Mouse (Mus musculus) frontal cortex, postnatal 25 days (tissue): ENCODE measurements around the gene Gfy.

Experiments
- DNase-seq, 2 experiments: peaks; one replicate each; pipeline ENCODE4 v3.0.0; 2022; ENCODE audit warnings: low spot score in 2 of 2

The Gfy gene

DNA sequence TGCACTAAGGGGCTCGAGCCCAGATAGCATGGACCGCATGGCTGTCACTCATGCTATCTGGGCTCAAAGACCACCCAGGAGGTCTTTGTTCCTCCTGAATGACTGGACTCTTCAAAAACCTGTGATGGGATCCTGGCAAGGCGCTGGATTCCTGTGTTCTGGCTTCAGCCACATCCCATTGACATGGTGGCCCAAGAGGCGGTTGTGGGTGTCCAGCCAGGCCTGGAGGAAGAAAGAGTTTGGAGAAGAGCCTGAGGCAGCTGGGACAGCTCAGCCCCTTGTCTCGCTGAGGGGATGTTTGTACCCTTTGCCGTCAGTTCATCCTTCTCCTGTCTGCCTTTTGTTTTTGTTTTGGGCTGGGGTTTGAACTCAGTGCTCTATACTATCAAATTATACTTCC is 29.8 kb downstream of the Gfy start:
- DNase-seq: no peak

DNA sequence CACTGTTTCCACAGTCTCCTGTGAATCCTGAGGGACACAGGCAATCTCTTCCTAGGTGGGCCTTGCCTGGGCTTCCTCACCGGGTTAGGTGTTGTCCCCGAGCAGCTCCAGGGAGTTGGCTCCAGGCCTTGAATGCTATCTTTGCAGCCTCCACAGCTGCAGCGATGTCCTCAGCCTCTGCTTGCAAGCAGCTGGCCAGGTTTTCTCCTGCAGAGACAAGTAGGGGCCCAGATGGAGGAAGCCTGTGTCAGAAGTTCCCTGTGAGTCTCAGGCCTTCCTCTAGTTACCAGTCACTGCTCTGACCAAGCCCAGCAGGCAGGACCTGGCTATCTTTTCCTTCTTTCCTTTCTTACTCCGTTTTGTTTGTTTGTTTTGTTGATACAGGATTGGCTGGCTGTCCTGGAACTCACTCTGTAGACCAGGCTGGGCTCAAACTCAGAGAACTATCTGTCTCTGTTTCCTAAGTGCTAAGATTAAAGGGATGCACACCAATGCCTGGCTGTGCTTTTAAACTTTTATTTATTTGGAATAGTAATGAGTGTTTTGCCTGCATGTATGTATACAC is 30.8 kb downstream of the Gfy start:
- no peak for DNase-seq

DNA sequence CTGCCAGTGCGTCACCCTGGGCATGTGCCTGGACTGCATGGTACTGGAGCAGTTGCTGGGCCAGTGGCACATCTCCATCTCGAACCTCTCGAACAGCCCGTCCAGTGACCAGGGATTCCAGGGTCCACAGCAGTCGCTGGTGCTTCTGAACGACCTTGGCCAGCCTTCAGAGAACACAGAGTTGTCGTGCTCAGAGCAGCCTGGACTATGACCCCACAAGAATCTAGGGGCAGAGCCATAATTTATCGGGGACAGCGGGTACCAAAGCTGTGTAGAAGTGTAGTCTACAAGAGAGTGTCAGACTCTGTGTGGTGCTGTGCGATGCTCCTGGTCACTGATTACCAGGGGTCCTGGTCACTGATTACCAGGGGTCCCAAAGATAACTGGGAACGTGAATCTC is 31.5 kb downstream of the Gfy start:
- no peak for DNase-seq

DNA sequence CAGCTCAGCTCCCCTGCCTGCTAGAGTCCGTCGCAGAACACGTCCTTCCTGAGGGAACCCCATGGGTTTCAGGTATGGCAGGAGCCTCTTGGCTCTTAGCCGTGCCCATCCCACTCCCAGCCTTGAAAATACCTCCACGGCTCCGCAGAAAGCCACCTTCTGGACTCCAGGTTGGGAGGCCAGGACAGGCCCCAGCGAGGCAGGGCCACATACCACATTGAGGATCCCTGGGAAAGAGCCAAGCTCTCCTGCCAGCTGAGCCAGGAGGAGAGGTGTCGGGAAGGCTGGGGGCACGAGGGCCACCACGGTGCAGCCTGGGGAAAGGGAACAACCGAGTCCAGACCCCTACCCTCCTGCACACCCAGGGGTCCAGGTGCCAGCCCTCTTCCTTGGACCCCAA is 32.1 kb downstream of the Gfy start:
- no peak for DNase-seq

DNA sequence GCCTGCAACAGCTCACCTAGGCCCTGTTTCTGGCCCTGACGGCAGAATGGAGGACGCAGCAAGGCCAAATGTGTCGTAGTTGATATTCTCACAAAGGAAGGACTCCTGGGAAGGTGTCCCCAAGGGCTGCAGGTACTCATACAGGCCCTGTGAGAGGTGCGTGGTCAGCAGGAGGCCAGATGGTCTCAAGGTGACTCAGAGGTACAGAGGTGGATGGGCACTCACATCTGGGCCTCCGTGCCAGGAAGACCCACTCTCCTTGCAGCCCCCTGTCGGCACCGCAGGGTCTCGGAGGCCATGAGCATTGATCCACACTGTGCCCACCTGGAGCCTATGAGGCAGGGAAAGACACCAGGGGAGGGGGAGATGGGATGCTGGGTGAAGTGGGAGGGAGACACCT is 33.9 kb downstream of the Gfy start:
- no peak for DNase-seq

DNA sequence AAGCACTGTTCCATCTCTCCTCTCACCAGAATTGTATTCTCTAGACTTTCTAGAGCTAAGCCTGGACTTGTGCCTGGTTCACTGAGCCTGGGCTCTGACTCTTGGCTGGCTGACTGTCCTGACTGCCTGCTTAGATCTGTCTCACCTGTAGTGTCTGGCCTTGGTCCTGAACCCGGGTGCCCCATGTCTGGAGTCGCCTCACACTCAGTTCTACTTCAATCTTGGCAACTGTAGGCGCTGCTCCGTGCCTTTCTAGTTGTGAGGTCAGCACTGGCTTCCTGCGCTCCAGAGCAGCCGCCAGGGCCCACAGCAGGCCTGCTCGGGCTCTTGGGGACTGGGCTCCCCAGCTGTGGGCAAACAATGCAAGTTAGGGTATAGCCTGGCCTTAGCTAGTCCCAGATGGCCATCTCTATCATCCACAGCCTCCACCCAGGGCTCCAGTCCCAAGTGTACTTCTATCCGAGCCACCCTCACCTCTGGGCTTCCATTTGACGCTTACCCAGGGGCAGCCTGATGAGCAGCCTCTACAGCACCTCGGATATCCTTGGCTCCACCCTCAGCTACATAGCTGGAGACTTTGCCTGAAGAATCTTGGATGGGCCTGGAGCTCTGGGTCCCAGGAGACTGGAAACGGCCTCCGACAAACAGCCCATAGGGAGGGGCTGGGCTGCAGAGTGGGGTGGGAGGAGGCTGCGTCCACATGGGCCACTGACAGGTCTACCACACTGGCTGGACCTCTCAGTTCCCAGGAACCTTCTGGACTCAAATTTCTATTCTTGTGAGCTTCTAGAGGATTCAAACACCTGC is 34.8 kb downstream of the Gfy start:
- DNase-seq: no peak

DNA sequence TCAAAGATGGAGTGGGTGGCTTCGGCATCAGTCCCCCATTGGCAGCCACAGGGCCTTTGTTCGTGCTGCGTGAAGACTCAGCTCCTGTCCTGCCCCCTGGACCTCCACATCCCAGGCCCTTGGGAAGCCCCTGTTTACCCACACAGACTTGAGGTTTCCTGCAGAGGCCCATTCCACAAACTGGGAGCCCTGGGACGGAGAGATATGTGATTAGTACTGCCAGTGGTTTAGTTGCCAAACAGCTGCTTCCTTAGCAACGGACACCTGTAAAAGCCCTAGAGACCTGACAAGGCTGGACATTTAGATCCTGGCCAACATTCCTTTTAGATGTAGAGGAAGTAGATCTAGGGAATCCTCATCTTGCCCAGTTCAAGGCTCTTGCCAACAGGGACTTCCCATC is 37.5 kb downstream of the Gfy start:
- DNase-seq: no peak

DNA sequence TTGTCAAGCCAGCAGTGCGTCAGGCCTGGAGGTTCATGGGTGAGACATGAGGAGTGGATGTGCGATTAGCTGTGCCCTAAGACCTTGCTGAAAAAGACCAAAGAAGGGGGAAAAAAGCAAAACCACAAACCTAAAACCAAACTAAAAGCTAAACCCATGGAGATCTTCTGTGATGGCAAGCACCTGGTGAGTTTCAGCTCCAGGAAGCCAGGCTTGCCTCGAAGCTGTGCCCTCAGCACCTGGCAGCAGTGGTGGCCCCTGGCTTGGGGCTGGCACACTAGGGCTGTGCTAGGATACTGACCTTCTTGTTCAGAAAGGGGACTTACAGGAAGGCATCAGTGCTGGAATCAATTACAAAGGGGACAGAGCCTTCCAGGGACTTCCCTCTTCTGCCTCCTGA is 38.0 kb downstream of the Gfy start:
- DNase-seq: no peak

DNA sequence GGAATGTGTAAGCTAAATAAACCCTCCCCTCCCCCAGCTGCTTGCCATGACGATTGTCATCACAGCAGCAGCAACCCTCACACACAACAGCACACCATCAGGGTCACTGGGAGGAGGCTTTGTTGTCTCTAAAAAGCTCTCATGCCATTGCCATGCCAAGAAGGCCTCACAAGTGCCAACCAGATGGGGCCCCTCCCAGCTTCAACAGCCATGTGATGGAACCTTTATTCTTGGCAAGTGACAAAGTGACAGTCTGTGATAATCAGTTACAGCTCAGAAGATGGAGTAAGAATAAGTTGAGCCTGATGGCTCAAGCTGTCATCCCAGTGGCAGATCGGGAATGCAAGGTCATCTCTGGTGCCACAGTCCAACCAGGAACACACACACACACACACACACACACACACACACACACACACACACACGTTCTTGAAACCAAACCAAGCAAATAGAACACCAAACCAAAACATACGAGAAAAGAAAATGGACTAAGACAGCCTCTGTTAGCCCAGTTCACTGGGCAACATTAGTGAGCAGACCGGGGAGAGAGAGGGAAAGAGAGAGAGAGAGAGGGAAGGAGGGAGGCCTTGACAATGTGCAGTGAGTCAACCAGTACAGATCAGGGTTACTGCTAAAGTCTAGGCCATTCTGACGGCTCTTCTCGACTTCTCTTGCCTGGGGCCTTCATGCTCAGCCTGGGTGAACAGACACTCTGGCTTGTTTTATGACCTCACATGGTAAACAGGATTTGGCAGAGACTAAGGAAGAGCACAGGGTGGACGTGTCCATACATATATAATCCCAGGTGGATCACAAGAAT is 39.3 kb downstream of the Gfy start:
- no peak for DNase-seq

DNA sequence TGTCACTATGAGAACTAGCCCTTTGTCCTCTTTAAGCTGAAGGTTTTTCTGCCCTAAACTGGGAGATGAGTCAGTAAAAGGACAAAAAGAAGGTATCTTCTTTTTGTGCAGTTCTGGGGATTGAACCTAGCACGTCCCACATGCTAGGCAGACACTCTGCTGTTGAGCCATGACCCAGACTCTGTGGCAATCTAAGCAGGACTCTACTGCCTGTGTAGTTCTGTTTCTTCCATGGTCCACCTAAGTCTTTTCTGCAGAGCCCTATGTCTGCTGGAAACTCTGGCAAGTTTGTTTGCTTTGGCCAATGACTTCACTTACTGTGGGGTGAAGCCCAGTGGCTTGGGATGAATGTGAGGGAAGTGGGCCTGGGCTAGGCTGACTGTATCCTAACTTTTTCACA is 41.0 kb downstream of the Gfy start:
- DNase-seq: no peak

DNA sequence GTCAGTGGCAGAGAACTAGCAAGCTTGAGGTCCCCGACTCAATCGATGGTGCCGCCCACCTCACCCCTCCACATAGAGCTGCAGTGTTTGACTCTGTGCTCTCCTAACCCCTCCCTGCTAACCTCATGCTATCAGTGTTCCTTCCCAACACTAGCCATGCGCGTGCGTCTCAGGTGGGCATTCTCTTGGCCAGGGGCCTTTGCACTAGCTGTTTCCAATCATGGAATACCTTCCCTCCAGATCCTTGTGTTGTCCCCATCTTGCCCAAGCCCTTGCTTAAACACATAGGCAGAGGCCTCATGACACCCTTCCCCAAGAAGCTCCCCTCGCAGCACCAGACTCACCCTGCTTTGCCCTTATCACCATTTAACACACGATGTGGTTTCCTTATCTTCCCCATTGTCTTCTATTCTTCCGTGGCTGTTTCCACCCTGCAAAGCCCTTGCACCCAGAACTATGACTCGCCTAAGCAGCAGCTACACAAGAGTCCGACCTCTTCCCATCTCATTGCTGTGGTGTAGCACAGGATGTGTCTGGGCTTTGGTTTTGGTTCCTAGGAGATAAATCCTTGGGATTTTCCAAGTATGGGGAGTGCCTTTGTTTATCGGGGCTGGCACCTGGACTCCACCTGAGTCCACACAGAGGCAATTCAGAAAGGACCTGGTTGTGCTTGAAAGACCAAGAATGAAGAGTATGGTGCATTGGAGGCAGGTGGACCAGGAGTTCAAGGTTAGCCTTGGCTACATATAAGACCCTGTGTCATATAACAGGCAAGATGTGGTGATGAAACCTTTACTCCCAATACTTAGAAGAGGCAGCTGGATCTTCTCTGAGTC is 42.0 kb downstream of the Gfy start:
- DNase-seq: no peak

DNA sequence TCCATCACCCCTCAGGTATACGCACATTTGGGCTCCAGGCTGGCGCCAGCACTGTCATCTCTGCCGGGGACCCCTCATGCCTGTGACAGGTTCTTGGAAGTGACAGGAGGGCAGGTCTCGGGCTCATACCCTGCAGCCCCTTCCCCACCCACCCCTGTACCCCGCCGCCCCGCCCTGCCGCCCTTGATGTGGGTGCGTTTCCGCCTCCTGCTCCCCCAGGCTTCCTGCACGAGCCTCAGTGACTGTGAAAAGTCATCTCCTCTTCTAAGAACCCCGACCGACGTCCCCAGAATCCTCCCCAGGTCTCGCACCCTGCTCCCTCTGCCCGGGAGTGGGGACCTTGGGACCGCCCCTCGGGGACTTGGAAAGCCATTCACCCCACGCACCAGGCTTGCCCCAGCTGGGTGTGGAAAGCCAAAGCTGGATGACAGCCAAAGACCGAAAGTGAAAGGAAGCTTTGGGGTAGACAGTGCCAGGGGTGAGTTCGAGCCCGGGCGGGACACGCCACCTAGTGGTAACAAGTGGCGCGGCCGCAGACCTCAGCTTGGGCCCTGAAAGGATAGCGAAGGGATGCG is 43.3 kb downstream of the Gfy start, which contains the start of the genes Gm45713 and Flt3l:
Gm45713 (minus strand) TSS at position 239 of the 575 bp plus-strand sequence.
Flt3l (minus strand) TSS at position 440 of the 575 bp plus-strand sequence.
- DNase-seq: peak; percentile 86 to 89

DNA sequence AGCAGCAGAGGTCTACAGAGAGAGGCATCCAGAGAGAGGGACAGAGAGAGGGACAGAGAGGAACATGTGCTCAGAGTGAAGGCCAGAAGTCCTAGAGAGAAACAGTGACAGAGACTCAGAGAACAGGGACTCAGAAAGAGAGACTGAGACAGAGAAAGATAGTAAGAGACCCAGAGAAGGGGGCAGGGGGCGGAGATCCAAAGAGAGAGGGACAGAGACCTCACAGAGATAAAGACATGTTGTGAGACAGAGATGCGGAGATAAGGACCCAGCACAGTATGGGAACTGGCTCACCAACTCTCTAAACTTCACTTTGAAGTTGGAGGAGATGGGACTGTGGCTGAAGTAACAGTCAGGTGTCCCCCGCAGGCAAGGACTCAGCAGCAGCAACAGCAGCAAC is 44.0 kb downstream of the Gfy start:
- DNase-seq: no peak

DNA sequence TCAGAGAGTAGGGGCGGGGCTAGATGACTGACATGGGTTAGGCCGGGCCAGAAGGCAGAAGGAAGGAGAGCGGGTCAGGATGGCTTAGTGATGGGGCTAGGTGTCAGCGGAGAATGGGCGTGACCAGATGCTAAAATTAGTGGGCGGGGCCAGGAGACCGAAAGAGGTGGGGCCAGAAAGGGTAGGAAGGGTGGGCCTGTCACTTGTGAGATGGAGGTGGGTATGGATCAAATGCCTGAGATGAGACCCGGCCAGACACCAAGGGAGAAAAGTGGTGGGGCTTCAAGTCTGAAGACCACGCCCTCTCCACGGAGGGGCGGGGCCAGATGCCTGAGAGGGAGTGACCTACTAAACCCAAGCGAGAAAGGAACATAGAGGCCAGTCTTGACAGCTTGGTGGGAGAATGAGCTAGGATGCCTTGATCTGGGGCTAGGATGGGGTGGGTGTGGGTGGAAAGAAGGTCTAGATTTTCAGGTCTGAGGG is 44.8 kb downstream of the Gfy start:
- DNase-seq: no peak

DNA sequence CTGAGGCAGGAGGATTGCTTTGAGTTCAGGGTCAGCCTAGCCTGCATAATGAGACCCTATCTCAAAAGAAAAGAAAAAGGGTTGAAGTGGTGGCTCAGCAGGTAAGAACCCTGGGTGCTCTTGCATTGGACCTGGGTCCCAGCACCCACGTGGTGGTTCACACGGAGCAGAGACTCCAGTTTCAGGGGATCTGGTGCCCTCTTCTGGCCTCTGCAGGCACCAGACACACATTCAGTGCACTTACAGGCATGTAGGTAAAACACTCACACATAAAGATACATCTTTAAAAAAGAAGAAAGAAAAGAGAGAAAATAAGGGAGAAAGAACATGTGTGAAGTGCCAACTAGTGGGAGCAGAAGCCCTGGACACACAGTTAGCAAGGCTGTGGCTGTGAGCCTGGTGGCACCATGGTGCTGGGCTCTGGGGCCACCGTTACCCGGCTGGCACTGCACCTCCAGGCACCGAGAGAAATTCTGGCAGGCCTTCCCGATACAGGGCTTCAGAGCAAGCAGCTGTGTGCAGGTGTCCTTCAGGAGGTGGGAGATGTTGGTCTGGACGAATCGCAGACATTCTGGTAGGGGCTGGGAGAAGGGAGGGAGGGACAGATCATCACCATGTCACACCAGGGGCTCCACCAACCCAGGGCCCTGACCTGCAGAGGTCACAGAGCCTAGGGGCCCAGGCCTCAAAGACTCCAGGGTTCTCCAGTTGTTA is 45.8 kb downstream of the Gfy start:
- no peak for DNase-seq

DNA sequence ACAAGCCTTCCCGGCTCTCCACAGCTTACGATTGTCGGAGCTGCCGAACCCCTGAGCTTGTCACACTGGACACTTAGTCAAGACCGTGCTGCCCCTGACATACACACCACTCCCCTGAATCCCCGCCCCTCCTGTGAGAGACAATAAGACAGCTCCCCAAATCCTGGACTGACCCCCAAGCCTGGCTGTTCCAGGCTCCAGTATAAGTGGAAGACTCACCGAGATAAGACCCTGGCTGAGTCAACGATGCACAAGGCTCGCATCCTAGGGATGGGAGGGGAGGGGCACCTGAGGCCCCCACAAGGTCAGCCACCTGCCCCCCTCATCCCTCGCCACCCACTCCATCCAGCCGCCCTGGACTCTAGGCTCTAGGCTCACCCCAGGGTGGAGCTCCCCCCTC is 47.5 kb downstream of the Gfy start:
- DNase-seq: no peak

DNA sequence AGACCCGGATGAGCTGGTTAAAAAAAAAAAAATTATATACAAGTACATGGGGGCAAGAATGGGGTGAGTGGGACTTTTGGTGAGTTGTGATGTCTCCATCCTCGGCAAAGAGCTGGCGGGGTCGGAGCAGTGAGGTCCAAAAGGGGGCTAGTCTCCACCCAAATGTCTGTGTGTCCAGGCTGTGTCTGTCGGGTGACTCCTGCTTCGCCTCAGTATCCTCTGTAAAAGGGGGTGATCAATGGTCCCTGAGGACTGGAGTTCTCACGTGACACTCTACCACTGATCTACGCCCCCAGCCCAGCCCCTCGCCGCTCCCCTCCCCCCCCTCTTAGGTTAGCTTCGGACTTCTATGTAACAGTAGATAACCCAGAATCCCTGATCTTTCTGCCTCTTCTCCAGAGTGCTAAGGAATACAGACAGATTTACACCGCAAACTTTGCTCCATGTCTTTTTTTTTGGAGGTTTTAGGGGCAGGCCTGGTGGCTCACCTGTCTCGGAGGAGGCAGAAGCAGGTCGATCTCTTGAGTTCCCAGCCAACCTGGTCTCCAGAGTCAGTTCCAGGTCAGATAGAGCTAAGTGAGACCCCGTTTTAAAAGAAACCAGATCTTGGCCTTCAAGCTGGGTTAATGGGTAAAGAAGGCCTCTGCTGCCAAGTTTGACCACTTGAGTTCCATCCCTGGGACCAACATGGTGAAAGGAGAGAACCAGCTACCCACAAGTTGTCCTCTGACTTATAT is 49.4 kb downstream of the Gfy start:
- DNase-seq: no peak

DNA sequence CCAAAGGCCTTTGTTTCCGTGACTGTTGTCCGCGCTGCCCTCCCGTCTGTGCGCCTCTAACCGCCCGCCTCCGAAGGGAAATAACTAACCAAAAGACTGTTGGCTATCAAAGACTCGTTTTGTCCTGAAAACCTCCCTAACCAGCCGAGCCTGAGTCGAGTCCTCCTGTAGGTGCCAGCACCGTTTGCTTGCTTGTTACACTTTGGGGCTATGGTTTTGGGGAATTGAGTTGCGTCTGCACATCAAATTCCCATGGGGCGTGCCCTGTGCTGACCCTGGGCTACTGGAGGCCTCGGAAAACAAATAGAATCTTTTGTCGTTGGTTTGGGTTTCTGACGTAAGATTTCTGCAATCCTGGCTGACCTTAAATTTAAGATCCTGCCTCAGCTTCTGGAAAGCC is 50.1 kb downstream of the Gfy start:
- no peak for DNase-seq

DNA sequence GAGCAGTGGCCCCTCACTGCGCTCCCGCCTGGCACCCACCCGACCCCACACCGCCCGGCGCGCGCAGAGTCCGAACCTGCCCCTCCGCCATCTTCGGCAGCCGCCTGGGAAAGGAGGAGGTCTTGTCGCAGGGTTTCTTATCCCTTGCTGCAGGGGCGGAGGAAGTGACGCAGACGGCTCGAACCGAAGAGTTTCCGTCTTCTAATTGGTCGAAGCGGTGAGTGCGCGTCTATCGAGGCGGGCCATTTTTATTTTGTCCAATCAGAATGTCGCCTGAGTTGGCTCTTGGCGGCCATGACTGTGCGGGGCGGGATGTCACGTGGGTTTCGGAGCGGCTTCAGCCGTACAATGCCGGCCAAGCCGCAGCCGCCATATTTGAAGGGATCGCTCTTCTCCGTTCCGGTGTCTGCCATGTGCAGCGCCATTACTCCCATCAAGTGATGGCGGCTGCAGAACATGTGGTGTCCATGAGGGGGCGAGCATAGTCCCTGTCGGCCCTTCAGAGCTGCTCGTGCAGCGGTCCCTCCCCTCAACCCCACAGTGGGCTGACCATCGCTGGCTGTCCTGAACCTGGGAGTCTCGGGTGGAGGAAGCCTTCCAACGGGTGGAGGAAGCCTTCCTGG is 50.6 kb downstream of the Gfy start, which contains the start of gene Rpl13a:
Rpl13a (minus strand) TSS at position 138 of the 623 bp plus-strand sequence.
- DNase-seq: peak; percentile 97
